11 mouse cellular contexts compared by ENCODE assay signal in the genomic region with DNA sequence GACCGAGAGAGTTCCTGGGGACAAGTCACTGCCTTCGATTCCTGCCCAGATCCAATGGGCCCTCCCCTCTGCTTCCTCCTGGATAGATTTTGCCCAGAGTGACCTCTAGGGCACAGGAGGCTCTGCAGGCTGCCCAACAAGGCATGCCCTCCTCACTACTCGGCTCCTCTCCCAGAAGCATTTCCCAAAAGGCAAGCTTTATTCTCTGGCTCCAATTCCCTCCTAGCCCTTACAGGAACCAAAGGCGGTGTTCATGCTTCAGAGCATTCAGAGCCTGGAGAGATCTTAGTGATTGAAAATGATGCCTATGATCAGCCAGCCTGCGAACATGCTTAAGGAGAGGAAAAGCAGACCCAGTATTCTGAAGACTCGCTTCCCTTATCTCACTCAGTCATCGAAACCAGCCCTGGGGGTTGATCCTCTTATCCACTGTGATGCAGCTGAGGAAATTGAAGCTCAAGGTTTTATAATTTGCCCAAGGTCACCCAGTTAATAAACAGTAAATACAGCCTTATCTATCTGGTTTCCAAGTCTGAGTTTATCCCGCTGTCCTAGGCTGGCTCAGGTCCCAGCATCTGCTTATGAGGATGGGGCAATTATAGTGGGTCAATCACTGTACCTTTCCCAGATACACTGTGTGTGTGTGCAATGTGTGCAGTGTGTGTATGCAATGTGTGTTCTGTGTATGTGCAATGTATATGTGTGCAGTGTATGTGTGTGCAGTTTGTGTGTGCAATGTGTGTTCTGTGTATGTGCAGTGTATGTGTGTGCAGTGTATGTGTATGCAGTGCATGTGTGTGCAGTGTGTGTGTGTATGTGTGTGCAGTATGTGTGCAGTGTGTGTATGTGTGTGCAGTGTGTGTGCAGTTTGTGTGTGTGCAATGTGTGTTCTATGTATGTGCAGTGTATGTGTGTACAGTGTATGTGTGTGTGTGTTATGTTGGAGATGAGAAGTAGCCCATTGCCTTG.
A peak's percentile ranks its signal among the peaks of the same experiment; 100 is the strongest.
DNase-seq lines count a peak whose midpoint lies in the region; ATAC-seq and TF ChIP-seq lines count a peak whose summit lies in the region.
"Had no signal": no experiment of that assay in that cellular context is flagged by ENCODE, and none has a peak within 500 bp of the region (broad histone marks: within the 10 kb centered on the region; RNA-seq: fewer than 3 reads in every experiment).

No protein-coding gene starts in this region.

- no peak overlapping the region for H3K27ac ChIP-seq in stomach, embryonic 14.5 days (ENCODE audit: low read length)
- no peak overlapping the region for H3K27ac ChIP-seq in stomach, postnatal 0 days (replicated peaks)
- peak overlapping the region; percentile 9 for H3K27ac ChIP-seq in hindbrain, embryonic 15.5 days (replicated peaks)
- no peak overlapping the region for H3K27ac ChIP-seq in left cerebral cortex, adult 2 months
- H3K27ac ChIP-seq: embryonic facial prominence, embryonic 15.5 days; liver, embryonic 12.5 days had no signal

- no peak overlapping the region for H3K4me3 ChIP-seq in stomach, embryonic 14.5 days (ENCODE audit: low read depth, low read length)
- no peak overlapping the region for H3K4me3 ChIP-seq in stomach, postnatal 0 days (ENCODE audit: low read depth, low read length)
- no peak overlapping the region for H3K4me3 ChIP-seq in hindbrain, embryonic 15.5 days
- H3K4me3 ChIP-seq in left cerebral cortex, adult 2 months: no peak overlapping the region
- H3K4me3 ChIP-seq: embryonic facial prominence, embryonic 15.5 days; liver, embryonic 12.5 days had no signal

- no peak overlapping the region for H3K4me2 ChIP-seq in stomach, embryonic 14.5 days (replicated peaks; ENCODE audit: low read depth, low read length)
- H3K4me2 ChIP-seq in stomach, postnatal 0 days (replicated peaks; ENCODE audit: low read depth): no peak overlapping the region
- H3K4me2 ChIP-seq in hindbrain, embryonic 15.5 days: no peak overlapping the region
- H3K4me2 ChIP-seq: embryonic facial prominence, embryonic 15.5 days; liver, embryonic 12.5 days had no signal

- H3K4me1 ChIP-seq in stomach, embryonic 14.5 days (ENCODE audit: control insufficient read depth, insufficient read depth, low read length): no peaks in the 10 kb centered on the region
- no peaks in the 10 kb centered on the region for H3K4me1 ChIP-seq in stomach, postnatal 0 days (replicated peaks; ENCODE audit: control insufficient read depth, insufficient read depth)
- H3K4me1 ChIP-seq in hindbrain, embryonic 15.5 days (replicated peaks): peaks cover 18% of the 10 kb centered on the region; the same call in 1 of the 2 replicates
- H3K4me1 ChIP-seq: embryonic facial prominence, embryonic 15.5 days; liver, embryonic 12.5 days had no signal

- no peak for TF ChIP-seq EP300 in stomach, postnatal 0 days (optimal IDR thresholded peaks at IDR 0.05)

- intact Hi-C loops in left cerebral cortex, adult 2 months (cut with DNase I): no loop called here

- DNase-seq in heart, adult 11 months: peak; percentile 58
- DNase-seq in heart, adult 18-20 months: no peak
- DNase-seq in stomach, postnatal 0 days (ENCODE audit: low spot score): no peak
- DNase-seq in natural killer cell, adult 2 months (ENCODE audit: low spot score in 2 of 2): no peak
- no peak for DNase-seq in left cerebral cortex, adult 2 months (ENCODE audit: extremely low spot score in 1 of 2, low spot score in 2 of 2)
- DNase-seq: gastrocnemius, postnatal 10 days; thymus, adult 2 months had no signal

- no peaks in the 10 kb centered on the region for H3K36me3 ChIP-seq in stomach, embryonic 14.5 days (ENCODE audit: control insufficient read depth, insufficient read depth, low read length)
- no peaks in the 10 kb centered on the region for H3K36me3 ChIP-seq in stomach, postnatal 0 days (ENCODE audit: control insufficient read depth, insufficient read depth, low read length)
- no peaks in the 10 kb centered on the region for H3K36me3 ChIP-seq in hindbrain, embryonic 15.5 days
- H3K36me3 ChIP-seq: embryonic facial prominence, embryonic 15.5 days; liver, embryonic 12.5 days had no signal

- H3K9me3 ChIP-seq in stomach, embryonic 14.5 days (ENCODE audit: control insufficient read depth, low read depth, low read length): no peaks in the 10 kb centered on the region
- no peaks in the 10 kb centered on the region for H3K9me3 ChIP-seq in stomach, postnatal 0 days (ENCODE audit: control insufficient read depth, low read length)
- no peaks in the 10 kb centered on the region for H3K9me3 ChIP-seq in hindbrain, embryonic 15.5 days
- H3K9me3 ChIP-seq: embryonic facial prominence, embryonic 15.5 days; liver, embryonic 12.5 days had no signal

- ATAC-seq in stomach, embryonic 14.5 days (ENCODE audit: insufficient number of reproducible peaks, insufficient read depth, low FRiP score, low read depth): 0 out of 2 replicates have a peak, but pooled peaks have one; percentile 53
- no peak for ATAC-seq in stomach, postnatal 0 days (ENCODE audit: low FRiP score, low TSS enrichment)
- ATAC-seq in hindbrain, embryonic 15.5 days (ENCODE audit: low FRiP score, low read depth): peak; percentile 67
- ATAC-seq: liver, embryonic 12.5 days had no signal

- no peak overlapping the region for H3K9ac ChIP-seq in stomach, embryonic 14.5 days (replicated peaks; ENCODE audit: low read depth, low read length)
- H3K9ac ChIP-seq in stomach, postnatal 0 days (ENCODE audit: low read length): no peak overlapping the region
- no peak overlapping the region for H3K9ac ChIP-seq in hindbrain, embryonic 15.5 days
- H3K9ac ChIP-seq: embryonic facial prominence, embryonic 15.5 days; liver, embryonic 12.5 days had no signal

- TF ChIP-seq CTCF in stomach, postnatal 0 days (IDR thresholded peaks at IDR 0.05; ENCODE audit: low read depth): no peak
- TF ChIP-seq CTCF in left cerebral cortex, adult 2 months (IDR thresholded peaks at IDR 0.05): no peak

- H3K27me3 ChIP-seq in stomach, embryonic 14.5 days (ENCODE audit: control insufficient read depth, insufficient read depth, low read length): no peaks in the 10 kb centered on the region
- no peaks in the 10 kb centered on the region for H3K27me3 ChIP-seq in stomach, postnatal 0 days (ENCODE audit: control insufficient read depth, insufficient read depth, low read length)
- H3K27me3 ChIP-seq in hindbrain, embryonic 15.5 days: no peaks in the 10 kb centered on the region
- H3K27me3 ChIP-seq: embryonic facial prominence, embryonic 15.5 days; liver, embryonic 12.5 days had no signal

- WGBS in stomach, embryonic 14.5 days: 68% methylated on average over 8 of the region's 8 CpGs
- 73% methylated on average over 8 of the region's 8 CpGs for WGBS in stomach, postnatal 0 days
- 52% methylated on average over 8 of the region's 8 CpGs for WGBS in hindbrain, embryonic 15.5 days
